Mouse (Mus musculus) olfactory bulb, adult 2 months (tissue): ENCODE data around the gene Cyp4f39. TPM values are rescaled to one million over a fixed set of nuclear protein-coding genes. Genes with fewer than 3 reads are reported as not detected.
A peak's percentile ranks its signal among the peaks of the same experiment; 100 is the strongest.

Experiments used
- H3K27ac ChIP-seq: fragments of 200-500 bp; 2 replicates; pipeline ENCODE4 v1.5.1; 2012; ENCODE audit warnings: low read depth, low read length; ENCODE audit not compliant: insufficient read depth
- H3K4me1 ChIP-seq: fragments of 200-500 bp; 2 replicates; pipeline ENCODE4 v1.6.1; 2012; ENCODE audit warnings: low read length; ENCODE audit not compliant: control insufficient read depth, insufficient read depth
- H3K4me3 ChIP-seq: fragments of 200-500 bp; 2 replicates; pipeline ENCODE4 v1.5.1; 2012; ENCODE audit warnings: mild to moderate bottlenecking, low read depth, low read length, moderate library complexity; ENCODE audit not compliant: insufficient read depth
- CTCF ChIP-seq: fragments of 200-500 bp; IDR thresholded peaks from 2 replicates; pipeline ENCODE4 v1.5.1; 2012; ENCODE audit warnings: low read depth, mild to moderate bottlenecking, low read length, moderate library complexity; ENCODE audit not compliant: insufficient read depth
- POLR2A ChIP-seq: fragments of 200-500 bp; IDR thresholded peaks from 2 replicates; pipeline ENCODE4 v1.6.1; 2012; ENCODE audit warnings: mild to moderate bottlenecking, low read depth, low read length, moderate library complexity; ENCODE audit not compliant: insufficient read depth
- WGBS: fragments of 180-500 bp; shearing (Covaris S2); methylation state at CpG from one replicate; pipeline ENCODE4 v1.1.7; 2018; 5-methylcytosine and 5-hydroxymethylcytosine counted together
- polyA plus RNA-seq: library from polyadenylated mRNA; stranded (reverse); fragments of >200 nt; gene quantifications from 2 replicates; pipeline ENCODE4 v1.2.4, GENCODE M21; 2012; ENCODE audit warnings: low replicate concordance; ENCODE audit not compliant: missing spikeins, insufficient read depth, insufficient read length

Cyp4f39 gene
- polyA plus RNA-seq, result not detected in 2 replicates

- Histone ChIP-seq H3K4me3 (no peak within 1 kb of the TSS), H3K27ac (no peak within 1 kb of the TSS), H3K4me1 (peaks cover 5% of the 10 kb centered on the region)
- 4% methylated on average over 19 of the region's 19 CpGs for WGBS
- no peak for TF ChIP-seq POLR2A
- no peak for TF ChIP-seq CTCF
Observed at GRCm38 (mm10) chr17:32452482-32452881, at the start of gene Cyp4f39. Gene Cyp4f39, plus strand, starts transcription at chr17:32452723.

- TF ChIP-seq POLR2A, result no peak
- no peak for TF ChIP-seq CTCF
- H3K4me3 ChIP-seq, result peak overlapping the region; percentile 15; the same call in 1 of the 2 replicates
- no peaks in the 10 kb centered on the region for H3K4me1 ChIP-seq
- H3K27ac ChIP-seq, result 0 out of 2 replicates have a peak overlapping the region, but pooled peaks have one; percentile 21
- WGBS, result 79% methylated on average over 11 of the region's 11 CpGs
Observed at GRCm38 (mm10) chr17:32402779-32403157, 49.8 kb upstream of the Cyp4f39 start.

GRCm38 (mm10) chr17:32403417-32403816, 49.1 kb upstream of the Cyp4f39 start, which contains the start of gene Rasal3:
Gene Rasal3, minus strand, starts transcription at chr17:32403583.
- WGBS, result 66% methylated on average over 8 of the region's 8 CpGs
- Histone ChIP-seq H3K4me3 (peak within 1 kb of the TSS; percentile 15; the same call in 1 of the 2 replicates), H3K27ac (0 out of 2 replicates have a peak within 1 kb of the TSS, but pooled peaks have one; percentile 21), H3K4me1 (no peaks in the 10 kb centered on the region)
- TF ChIP-seq CTCF (no peak), POLR2A (no peak)

GRCm38 (mm10) chr17:32411898-32412297, 40.6 kb upstream of the Cyp4f39 start:
- TF ChIP-seq POLR2A (no peak), CTCF (no peak)
- no peak overlapping the region for H3K4me3 ChIP-seq
- H3K27ac ChIP-seq, result no peak overlapping the region
- no peaks in the 10 kb centered on the region for H3K4me1 ChIP-seq
- 87% methylated on average over 6 of the region's 6 CpGs for WGBS

GRCm38 (mm10) chr17:32415417-32416020, 37.0 kb upstream of the Cyp4f39 start:
- no peak overlapping the region for H3K27ac ChIP-seq
- WGBS, result 59% methylated on average over 24 of the region's 24 CpGs
- no peak overlapping the region for H3K4me3 ChIP-seq
- no peak for TF ChIP-seq POLR2A
- no peak for TF ChIP-seq CTCF
- no peaks in the 10 kb centered on the region for H3K4me1 ChIP-seq

- TF ChIP-seq CTCF (no peak), POLR2A (no peak)
- no peaks in the 10 kb centered on the region for H3K4me1 ChIP-seq
- no peak overlapping the region for H3K4me3 ChIP-seq
- no peak overlapping the region for H3K27ac ChIP-seq
- 94% methylated on average over 14 of the region's 14 CpGs for WGBS
Observed at GRCm38 (mm10) chr17:32416771-32417170, 35.8 kb upstream of the Cyp4f39 start.

GRCm38 (mm10) chr17:32419989-32420388, 32.5 kb upstream of the Cyp4f39 start:
- 73% methylated on average over 2 of the region's 2 CpGs for WGBS

GRCm38 (mm10) chr17:32420781-32421180, 31.7 kb upstream of the Cyp4f39 start:
- H3K4me3 ChIP-seq, result no peak overlapping the region
- WGBS, result 85% methylated on average over 8 of the region's 8 CpGs
- TF ChIP-seq CTCF (no peak), POLR2A (no peak)
- no peak overlapping the region for H3K27ac ChIP-seq
- no peaks in the 10 kb centered on the region for H3K4me1 ChIP-seq

More at GRCm38 (mm10) chr17:32419989-32420388, 32.5 kb upstream of the Cyp4f39 start:
- H3K4me1 ChIP-seq, result no peaks in the 10 kb centered on the region
- TF ChIP-seq CTCF (no peak), POLR2A (no peak)
- H3K4me3 ChIP-seq, result no peak overlapping the region
- H3K27ac ChIP-seq, result no peak overlapping the region

GRCm38 (mm10) chr17:32424034-32424433, 28.5 kb upstream of the Cyp4f39 start, which contains the start of gene Pglyrp2:
Gene Pglyrp2, minus strand, starts transcription at chr17:32424167.
- no peak for TF ChIP-seq CTCF
- no peak for TF ChIP-seq POLR2A
- Histone ChIP-seq H3K4me3 (no peak within 1 kb of the TSS), H3K4me1 (no peaks in the 10 kb centered on the region), H3K27ac (no peak within 1 kb of the TSS)
- 90% methylated on average over 2 of the region's 2 CpGs for WGBS
